Mouse (Mus musculus) CH12.LX (cell line): ENCODE data around the gene Ppef2. TPM values are rescaled to one million over a fixed set of nuclear protein-coding genes. Genes with fewer than 3 reads are reported as not detected.

Source experiments
- DNase-seq: peaks from one replicate; pipeline ENCODE4 v3.0.0-alpha.2; 2013; ENCODE audit errors: extremely low read depth
- H3K27ac ChIP-seq: 2 replicates; pipeline ENCODE4 v1.5.1; 2012; ENCODE audit warnings: low read depth, mild to moderate bottlenecking, control low read depth, moderate library complexity; ENCODE audit not compliant: insufficient read depth
- H3K27me3 ChIP-seq: replicated peaks from 2 replicates; pipeline ENCODE3; 2012; ENCODE audit warnings: inconsistent platforms
- H3K36me3 ChIP-seq, 2 experiments: replicated peaks in 1 of 2; 2 replicates each; pipeline versions ENCODE3 to v1.6.1; 2012; ENCODE audit warnings: inconsistent platforms in 1 of 2, low read length in 1 of 2, mild to moderate bottlenecking in 1 of 2, mixed read lengths in 1 of 2, moderate library complexity in 1 of 2; ENCODE audit not compliant: control insufficient read depth in 1 of 2, insufficient read depth in 1 of 2
- H3K4me1 ChIP-seq, 2 experiments: 2 replicates each; pipeline ENCODE4 v1.6.1; 2012; ENCODE audit warnings: inconsistent platforms in 1 of 2, moderate library complexity in 1 of 2; ENCODE audit not compliant: insufficient read depth in 2 of 2, control insufficient read depth in 1 of 2
- H3K4me2 ChIP-seq: 2 replicates; pipeline ENCODE4 v1.6.1; 2012; ENCODE audit warnings: low read depth, mild to moderate bottlenecking, control low read depth; ENCODE audit not compliant: poor library complexity, insufficient read depth, severe bottlenecking
- H3K4me3 ChIP-seq, 3 experiments: fragments of 150-350 bp in 1 of 3; sonication (generic) in 1 of 3; replicated peaks in 1 of 3; 2 replicates each; pipeline versions ENCODE3 to v1.5.1; 2011 to 2012; ENCODE audit warnings: low read depth in 2 of 3, low read length in 2 of 3, mild to moderate bottlenecking in 2 of 3, moderate library complexity in 2 of 3, control low read depth in 1 of 3, improper control_type of control experiment in 1 of 3, inconsistent platforms in 1 of 3, mixed read lengths in 1 of 3; ENCODE audit not compliant: poor library complexity in 1 of 3
- H3K79me2 ChIP-seq: replicated peaks from 2 replicates; pipeline ENCODE4 v1.6.1; 2012; ENCODE audit warnings: mild to moderate bottlenecking, moderate library complexity; ENCODE audit not compliant: control insufficient read depth, poor library complexity, insufficient read depth, severe bottlenecking; ENCODE audit errors: extremely low read depth
- H3K9ac ChIP-seq: 2 replicates; pipeline ENCODE4 v1.6.1; 2012; ENCODE audit warnings: low read depth, mild to moderate bottlenecking, control low read depth, moderate library complexity; ENCODE audit not compliant: insufficient read depth
- H3K9me3 ChIP-seq: replicated peaks from 2 replicates; pipeline ENCODE3; 2012; ENCODE audit warnings: low read length, inconsistent platforms, mixed read lengths
- BHLHE40 ChIP-seq: IDR thresholded peaks from 2 replicates; pipeline ENCODE4 v1.6.1; 2011; ENCODE audit warnings: mild to moderate bottlenecking, low read depth, low read length, improper control_type of control experiment
- CTCF ChIP-seq, 2 experiments: IDR thresholded peaks in 1 of 2; conservative IDR thresholded peaks in 1 of 2; 2 replicates each; pipeline ENCODE4 v1.5.1; 2011 to 2012; ENCODE audit warnings: low read depth in 2 of 2, low read length in 2 of 2, improper control_type of control experiment in 1 of 2, inconsistent platforms in 1 of 2, mild to moderate bottlenecking in 1 of 2, moderate library complexity in 1 of 2
- E2F4 ChIP-seq: IDR thresholded peaks from 2 replicates; pipeline ENCODE4 v1.6.1; 2011; ENCODE audit warnings: low read depth, low read length, improper control_type of control experiment; ENCODE audit not compliant: insufficient replicate concordance
- ETS1 ChIP-seq: conservative IDR thresholded peaks from 2 replicates; pipeline ENCODE4 v1.6.1; 2012; ENCODE audit warnings: low read depth, mild to moderate bottlenecking, inconsistent platforms, low read length, improper control_type of control experiment, moderate library complexity
- GABPA ChIP-seq: IDR thresholded peaks from 2 replicates; pipeline ENCODE4 v1.6.1; 2012; ENCODE audit warnings: low read depth, low read length, improper control_type of control experiment, inconsistent platforms; ENCODE audit not compliant: insufficient replicate concordance
- HCFC1 ChIP-seq: IDR thresholded peaks from 2 replicates; pipeline ENCODE4 v1.6.1; 2012; ENCODE audit warnings: low read depth, mild to moderate bottlenecking, inconsistent platforms, low read length, improper control_type of control experiment
- IRF4 ChIP-seq: IDR thresholded peaks from 2 replicates; pipeline ENCODE4 v1.6.1; 2014; ENCODE audit warnings: low read depth, mild to moderate bottlenecking, inconsistent platforms, low read length, improper control_type of control experiment
- MAFK ChIP-seq: IDR thresholded peaks from 2 replicates; pipeline ENCODE4 v1.6.1; 2011; ENCODE audit warnings: low read length, improper control_type of control experiment; ENCODE audit not compliant: insufficient replicate concordance
- MAZ ChIP-seq: IDR thresholded peaks from 2 replicates; pipeline ENCODE4 v1.6.1; 2012; ENCODE audit warnings: low read depth, mild to moderate bottlenecking, inconsistent platforms, low read length, improper control_type of control experiment, moderate library complexity
- MXI1 ChIP-seq: IDR thresholded peaks from 2 replicates; pipeline ENCODE4 v1.6.1; 2011; ENCODE audit warnings: mild to moderate bottlenecking, low read depth, low read length, improper control_type of control experiment
- NRF1 ChIP-seq: IDR thresholded peaks from 2 replicates; pipeline ENCODE4 v1.6.1; 2014; ENCODE audit warnings: low read depth, mild to moderate bottlenecking, inconsistent platforms, low read length, improper control_type of control experiment, moderate library complexity
- SIN3A ChIP-seq: IDR thresholded peaks from 2 replicates; pipeline ENCODE4 v1.6.1; 2012; ENCODE audit warnings: low read length, improper control_type of control experiment, inconsistent platforms
- SMC3 ChIP-seq: IDR thresholded peaks from 2 replicates; pipeline ENCODE4 v1.6.1; 2011; ENCODE audit warnings: low read depth, low read length, improper control_type of control experiment
- TBP ChIP-seq: conservative IDR thresholded peaks from 2 replicates; pipeline ENCODE4 v1.6.1; 2011; ENCODE audit warnings: low read depth, low read length, improper control_type of control experiment
- ZC3H11A ChIP-seq: IDR thresholded peaks from 2 replicates; pipeline ENCODE4 v1.6.1; 2012; ENCODE audit warnings: low read depth, mild to moderate bottlenecking, inconsistent platforms, low read length, improper control_type of control experiment
- ZMIZ1 ChIP-seq: IDR thresholded peaks from 2 replicates; pipeline ENCODE4 v1.6.1; 2012; ENCODE audit warnings: low read depth, mild to moderate bottlenecking, inconsistent platforms, low read length, improper control_type of control experiment
- ZNF384 ChIP-seq: IDR thresholded peaks from 2 replicates; pipeline ENCODE4 v1.6.1; 2012; ENCODE audit warnings: low read depth, low read length, improper control_type of control experiment, inconsistent platforms
- dilution Hi-C: fragments of 300-500 bp; cut with MboI; formaldehyde crosslinking; loops from 2 replicates; pipeline ENCODE4 v1.14.3; 2020; ENCODE audit warnings: low sequenced_read_pairs; ENCODE audit not compliant: extremely low pct_unique_long_range_greater_than_20kb, extremely low pct_ligation_motif_present
- in situ Hi-C: fragments of 300-500 bp; cut with MboI; formaldehyde crosslinking; loops from 3 replicates; pipeline ENCODE4 v1.14.3; 2019; ENCODE audit warnings: low sequenced_read_pairs, low pct_ligation_motif_present, low pct_unique_long_range_greater_than_20kb, mixed read lengths
- polyA plus RNA-seq: library from polyadenylated mRNA; unstranded; fragments of >175 nt; gene quantifications from 2 replicates; pipeline ENCODE4 v1.2.1, GENCODE M21; 2012; ENCODE audit warnings: low read depth; ENCODE audit not compliant: insufficient read length
- total RNA-seq, 2 experiments: library from RNA; depleted of rRNA; stranded (reverse); fragments of 300-350 nt in 1 of 2; fragments of >200 nt in 1 of 2; gene quantifications; 2 replicates each; pipeline ENCODE4 v1.2.3; 2012 to 2014

Ppef2 gene
- total and polyA plus RNA-seq, 3 experiments = 14.3 to 48.8 (median 16.5) TPM

DNA sequence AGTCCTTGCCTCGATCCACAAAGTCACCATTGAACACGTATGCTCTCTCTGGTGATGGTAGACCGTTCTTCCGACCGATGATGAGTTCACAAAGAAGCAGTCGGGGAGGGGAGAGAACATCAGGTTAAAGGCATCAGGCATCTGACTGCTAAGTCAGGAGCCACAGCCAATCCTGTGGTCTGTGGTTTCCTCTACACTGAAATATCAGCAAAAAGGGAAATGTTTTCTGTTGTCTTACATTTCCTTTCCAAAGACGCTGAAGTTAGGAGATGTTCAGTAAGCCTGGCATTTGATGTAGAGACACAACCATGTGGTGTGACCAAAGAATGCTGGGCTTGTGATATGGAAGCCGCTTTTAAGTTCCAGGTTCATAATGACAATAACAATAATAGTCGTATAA lies 10.6 kb downstream of the Ppef2 start:
- peaks cover 0 to 3% of the 10 kb centered on the region in 2 experiments for H3K36me3 ChIP-seq
- peaks cover 3 to 7% of the 10 kb centered on the region in 2 experiments; a peak in 3 of 4 replicates for H3K4me1 ChIP-seq
- DNase-seq = no peak
- no peak overlapping the region for H3K4me2 ChIP-seq
- no peaks in the 10 kb centered on the region for H3K79me2 ChIP-seq
- H3K9me3 ChIP-seq = no peaks in the 10 kb centered on the region
- TF ChIP-seq SIN3A (no peak), BHLHE40 (0 out of 2 replicates have a peak, but pooled peaks have one; percentile 4)
- TF ChIP-seq, all 38 proteins: peak for 1
- no peaks in the 10 kb centered on the region for H3K27me3 ChIP-seq
- in situ Hi-C loops = no loop called here
- H3K9ac ChIP-seq = no peak overlapping the region
- H3K27ac ChIP-seq = no peak overlapping the region
- dilution Hi-C loops = no loop called here
- no peak overlapping the region for H3K4me3 ChIP-seq

DNA sequence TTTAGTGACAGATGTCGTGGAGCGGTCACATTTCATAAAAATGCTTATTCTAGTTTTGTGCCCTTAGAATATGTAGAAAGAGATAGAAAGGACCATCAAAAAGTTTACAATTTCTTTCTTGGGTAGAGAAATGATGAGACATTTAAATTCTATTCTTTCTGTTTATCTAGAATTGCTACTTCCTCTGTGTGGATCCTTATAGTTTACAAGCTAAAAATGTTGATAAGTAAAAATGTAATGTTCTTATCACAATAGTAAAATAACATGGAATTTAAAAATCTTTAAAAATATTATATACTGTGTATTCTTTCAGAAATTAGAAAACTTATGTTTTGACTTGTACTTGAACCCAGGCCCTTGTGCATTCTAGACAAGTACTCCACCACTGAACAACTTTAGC lies 11.2 kb downstream of the Ppef2 start:
- Histone ChIP-seq H3K9ac (no peak overlapping the region), H3K4me3 (no peak overlapping the region), H3K27ac (no peak overlapping the region), H3K4me1 (peaks cover 3 to 9% of the 10 kb centered on the region in 2 experiments; a peak in 3 of 4 replicates), H3K9me3 (no peaks in the 10 kb centered on the region), H3K79me2 (no peaks in the 10 kb centered on the region), H3K36me3 (peaks cover 0 to 3% of the 10 kb centered on the region in 2 experiments), H3K4me2 (no peak overlapping the region), H3K27me3 (no peaks in the 10 kb centered on the region)
- dilution Hi-C loops (no loop called here), in situ Hi-C loops (no loop called here)
- DNase-seq = no peak
- no peak for TF ChIP-seq E2F4
- TF ChIP-seq TBP = no peak
- no peak for TF ChIP-seq MXI1
- no peak for TF ChIP-seq ZMIZ1
- TF ChIP-seq SMC3 = no peak
- TF ChIP-seq HCFC1 = no peak
- TF ChIP-seq NRF1 = no peak

DNA sequence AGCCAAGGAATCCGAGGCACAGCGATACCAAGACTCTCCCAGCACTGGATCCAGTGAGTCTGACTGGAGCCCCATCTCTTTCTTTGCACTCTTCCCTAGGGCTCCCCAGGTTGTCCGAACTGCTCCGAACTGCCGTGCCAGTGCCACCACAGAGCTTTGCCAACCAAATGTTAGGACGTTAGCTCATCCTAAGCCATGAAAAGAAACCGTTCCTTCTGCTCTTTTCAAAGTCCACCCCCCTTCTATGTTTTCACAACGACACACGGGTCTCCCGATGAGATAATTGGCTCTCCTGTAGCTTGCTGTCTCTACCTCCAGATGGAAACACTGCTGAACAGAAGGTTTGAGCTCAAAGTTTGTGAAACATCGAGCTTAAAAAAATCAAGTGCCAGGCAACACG lies 15.3 kb downstream of the Ppef2 start:
- Histone ChIP-seq H3K4me1 (peaks cover 6 to 21% of the 10 kb centered on the region in 2 experiments), H3K79me2 (no peaks in the 10 kb centered on the region), H3K9ac (no peak overlapping the region), H3K27ac (no peak overlapping the region), H3K36me3 (peaks cover 0 to 3% of the 10 kb centered on the region in 2 experiments), H3K9me3 (no peaks in the 10 kb centered on the region), H3K4me2 (no peak overlapping the region), H3K4me3 (no peak overlapping the region)
- dilution Hi-C loops (no loop called here), in situ Hi-C loops (no loop called here)
- no peak for DNase-seq
- TF ChIP-seq GABPA = no peak
- TF ChIP-seq ETS1 = no peak
- no peak for TF ChIP-seq ZNF384
- no peak for TF ChIP-seq ZC3H11A
- no peak for TF ChIP-seq MAFK
- no peak for TF ChIP-seq CTCF (conservative IDR thresholded peaks at IDR 0.05 in 1 of 2, IDR thresholded peaks at IDR 0.05 in 1 of 2; ENCODE audit: low read depth in 2 of 2, low read length in 2 of 2)
- no peak for TF ChIP-seq TBP
- no peak for TF ChIP-seq MAZ
- no peak for TF ChIP-seq IRF4
- TF ChIP-seq, all 38 proteins: peak for 0
- H3K27me3 ChIP-seq = no peaks in the 10 kb centered on the region
